Mouse (Mus musculus) adrenal gland, adult 2 months (tissue): ENCODE data around the gene Mosmo. TPM values are rescaled to one million over a fixed set of nuclear protein-coding genes. Genes with fewer than 3 reads are reported as not detected.

Experiments used
- DNase-seq: peaks from one replicate; pipeline ENCODE4 v3.0.0; 2021
- polyA plus RNA-seq: library from polyadenylated mRNA; depleted of rRNA; stranded (reverse); fragments of >200 nt; gene quantifications from 2 replicates; pipeline ENCODE4 v1.2.3, GENCODE M21; 2012; rRNA removed
- total RNA-seq, 2 experiments: library from RNA; stranded (reverse); gene quantifications; 2 replicates each; pipeline ENCODE4 v1.2.3; 2021

Mosmo gene
- total and polyA plus RNA-seq, 3 experiments: 29.3 to 43.3 (median 41.6) TPM

DNA sequence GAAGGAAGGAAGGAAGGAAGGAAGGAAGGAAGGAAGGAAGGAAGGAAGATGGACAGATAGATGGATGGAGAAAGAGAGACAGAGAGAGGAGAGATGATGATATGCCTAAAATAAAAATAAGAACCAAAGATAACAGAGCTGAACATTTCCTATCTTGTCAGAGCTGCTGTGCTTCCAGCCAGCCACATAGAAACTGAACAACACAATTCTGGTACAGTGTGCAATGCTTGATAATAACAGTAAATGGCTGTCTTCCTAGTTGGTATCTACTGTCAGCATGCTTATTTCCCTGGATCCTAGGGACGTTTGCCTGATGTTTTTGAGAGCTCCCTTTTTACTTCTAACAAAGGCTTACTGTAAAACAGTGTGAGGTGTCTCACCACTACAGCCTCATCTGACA lies 94.0 kb downstream of the Mosmo start:
- DNase-seq: no peak

- no peak for DNase-seq
Observed at GRCm38 (mm10) chr7:120778012-120778411, 100.6 kb downstream of the Mosmo start.

Other genes starting within 250 kb of the Mosmo start
- gene Uqcrc2, start 42.4 kb upstream of the Mosmo start, total RNA-seq: 100 to 1,000 TPM; 350 to 468 TPM
- gene Uqcrc2, start 42.4 kb upstream of the Mosmo start, polyA plus RNA-seq: 29.6 and 34.2 TPM in 2 replicates
- not detected for gene Pdzd9, start 7.3 kb upstream of the Mosmo start, total RNA-seq
- gene Pdzd9, start 7.3 kb upstream of the Mosmo start, polyA plus RNA-seq: not detected in 2 replicates
- gene Vwa3a, start 61.7 kb downstream of the Mosmo start, total RNA-seq: 1 to 10 TPM; 1.8 to 3.9 TPM
- 0.71 and 1.2 TPM in 2 replicates for gene Vwa3a, start 61.7 kb downstream of the Mosmo start, polyA plus RNA-seq
- gene Gm5737, start 134.7 kb downstream of the Mosmo start, total RNA-seq: not detected
- gene Gm5737, start 134.7 kb downstream of the Mosmo start, polyA plus RNA-seq: not detected in 2 replicates
- 10 to 100 TPM; 28.3 to 37.6 TPM for gene Eef2k, start 165.2 kb downstream of the Mosmo start, total RNA-seq
- gene Eef2k, start 165.2 kb downstream of the Mosmo start, polyA plus RNA-seq: 16.6 and 17.1 TPM in 2 replicates
- gene Polr3e, start 240.1 kb downstream of the Mosmo start, total RNA-seq: 10 to 100 TPM; 22.5 to 23.0 TPM
- 15.1 and 15.5 TPM in 2 replicates for gene Polr3e, start 240.1 kb downstream of the Mosmo start, polyA plus RNA-seq